Mouse (Mus musculus) hindbrain, embryonic 11.5 days (tissue): ENCODE data around the gene Cd3eap. TPM values are rescaled to one million over a fixed set of nuclear protein-coding genes. Genes with fewer than 3 reads are reported as not detected.
A peak's percentile ranks its signal among the peaks of the same experiment; 100 is the strongest.

Experiments
- ATAC-seq: fragments of 200-750 bp; cut with Nextera tagmentation; 2 replicates; pipeline ENCODE4 v1.8.0; 2017; ENCODE audit warnings: mild to moderate bottlenecking, moderate TSS enrichment, moderate library complexity; ENCODE audit not compliant: low FRiP score
- DNase-seq: peaks from one replicate; pipeline ENCODE4 v3.0.0-alpha.2; 2015; ENCODE audit warnings: low spot score
- H3K27ac ChIP-seq: fragments of 300-500 bp; sonication (generic); 2 replicates; pipeline ENCODE4 v1.5.1; 2014; ENCODE audit warnings: mild to moderate bottlenecking, low read depth, low read length
- H3K27me3 ChIP-seq: fragments of 300-500 bp; sonication (generic); 2 replicates; pipeline ENCODE4 v1.6.1; 2014; ENCODE audit warnings: mild to moderate bottlenecking, low read length, moderate library complexity, mixed read lengths; ENCODE audit not compliant: control insufficient read depth, insufficient read depth
- H3K36me3 ChIP-seq: fragments of 300-500 bp; sonication (generic); 2 replicates; pipeline ENCODE4 v1.6.1; 2014; ENCODE audit warnings: mild to moderate bottlenecking, low read length, moderate library complexity, mixed read lengths; ENCODE audit not compliant: control insufficient read depth, insufficient read depth
- H3K4me1 ChIP-seq: fragments of 300-500 bp; sonication (generic); replicated peaks from 2 replicates; pipeline ENCODE4 v1.6.1; 2014; ENCODE audit warnings: low read length, mixed read lengths; ENCODE audit not compliant: control insufficient read depth, insufficient read depth
- H3K4me2 ChIP-seq: fragments of 300-500 bp; sonication (generic); replicated peaks from 2 replicates; pipeline ENCODE4 v1.6.1; 2014; ENCODE audit warnings: mild to moderate bottlenecking, low read depth, low read length
- H3K4me3 ChIP-seq: fragments of 300-500 bp; sonication (generic); 2 replicates; pipeline ENCODE4 v1.5.1; 2014; ENCODE audit warnings: low read depth, low read length
- H3K9ac ChIP-seq: fragments of 300-500 bp; sonication (generic); 2 replicates; pipeline ENCODE4 v1.6.1; 2014; ENCODE audit warnings: low read depth, low read length
- H3K9me3 ChIP-seq: fragments of 300-500 bp; sonication (generic); 2 replicates; pipeline ENCODE4 v1.6.1; 2016; ENCODE audit warnings: low read length; ENCODE audit not compliant: control insufficient read depth
- WGBS: fragments of 180-500 bp; shearing (Covaris S2); extraction: QIAGEN DNeasy Blood & Tissue Kit; methylation state at CpG from one replicate; pipeline ENCODE4 v1.1.7; 2014; 5-methylcytosine and 5-hydroxymethylcytosine counted together
- polyA plus RNA-seq: library from polyadenylated mRNA; unstranded; fragments of >200 nt; fragmentation: Nextera tagmentation; extraction: Ambion mirVana; gene quantifications from 2 replicates; pipeline ENCODE4 v1.2.1, GENCODE M21; 2014

The Cd3eap gene
- polyA plus RNA-seq, 1 experiment from 2014 or later, result 14.7 TPM

DNA sequence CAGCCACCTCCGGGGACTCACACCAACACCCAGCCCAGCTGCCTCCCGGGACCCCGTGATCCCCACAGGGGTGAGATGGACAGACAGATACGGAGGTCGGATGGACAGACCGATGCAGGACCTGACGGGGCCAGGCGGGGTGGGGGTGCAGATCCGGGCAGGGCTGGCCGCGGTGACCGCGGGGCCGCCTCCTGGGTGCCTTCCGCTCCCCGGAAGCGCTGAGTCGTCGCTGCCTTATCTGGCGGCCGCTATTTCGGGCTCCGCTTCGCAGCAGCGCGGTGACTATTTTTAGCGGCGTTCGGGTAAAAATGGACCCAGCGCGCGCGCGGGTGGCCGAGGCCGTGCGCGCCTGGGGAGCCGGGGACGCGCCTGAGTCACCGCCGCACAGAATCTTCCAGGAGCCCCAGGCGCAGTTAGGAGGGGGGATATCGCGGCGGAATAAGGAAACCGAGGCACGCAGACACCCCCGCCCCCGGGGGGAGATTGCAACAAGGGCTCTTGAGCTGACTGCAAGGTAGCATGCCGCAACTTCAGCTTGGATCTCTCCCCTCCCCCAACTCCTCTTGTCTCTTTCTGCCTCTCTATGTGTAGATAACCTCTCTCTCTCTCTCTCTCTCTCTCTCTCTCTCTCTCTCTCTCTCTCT lies 26.5 kb downstream of the Cd3eap start:
- ATAC-seq (peak; percentile 41; the same call in 1 of the 2 replicates), DNase-seq (peak; percentile 77)
- Histone ChIP-seq H3K9me3 (no peaks in the 10 kb centered on the region), H3K9ac (peak overlapping the region; percentile 84), H3K4me1 (no peaks in the 10 kb centered on the region), H3K4me2 (peak overlapping the region; percentile 93), H3K4me3 (peak overlapping the region; percentile 61), H3K27ac (peak overlapping the region; percentile 31), H3K27me3 (no peaks in the 10 kb centered on the region), H3K36me3 (no peaks in the 10 kb centered on the region)
- WGBS, result 1% methylated on average over 52 of the region's 52 CpGs

DNA sequence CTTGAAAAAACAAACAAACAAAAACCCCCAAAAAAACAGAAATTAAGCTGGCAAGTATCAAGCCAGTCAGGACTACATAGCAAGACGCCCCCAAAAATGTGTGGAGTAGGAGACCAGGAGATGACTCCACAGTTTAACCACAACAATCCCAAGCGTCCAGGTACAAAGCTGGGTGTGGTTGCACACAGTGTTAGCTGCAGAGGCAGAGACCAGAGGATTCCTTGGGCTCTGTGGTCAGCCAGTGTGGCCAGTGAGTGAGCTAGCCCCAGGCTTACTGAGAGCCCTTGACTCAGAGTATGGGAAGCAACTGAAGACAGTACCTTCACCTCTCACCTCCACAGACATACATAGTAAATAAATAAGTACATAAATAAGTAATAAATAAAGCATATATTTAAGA lies 27.4 kb downstream of the Cd3eap start:
- no peak overlapping the region for H3K27ac ChIP-seq
- no peak for ATAC-seq

DNA sequence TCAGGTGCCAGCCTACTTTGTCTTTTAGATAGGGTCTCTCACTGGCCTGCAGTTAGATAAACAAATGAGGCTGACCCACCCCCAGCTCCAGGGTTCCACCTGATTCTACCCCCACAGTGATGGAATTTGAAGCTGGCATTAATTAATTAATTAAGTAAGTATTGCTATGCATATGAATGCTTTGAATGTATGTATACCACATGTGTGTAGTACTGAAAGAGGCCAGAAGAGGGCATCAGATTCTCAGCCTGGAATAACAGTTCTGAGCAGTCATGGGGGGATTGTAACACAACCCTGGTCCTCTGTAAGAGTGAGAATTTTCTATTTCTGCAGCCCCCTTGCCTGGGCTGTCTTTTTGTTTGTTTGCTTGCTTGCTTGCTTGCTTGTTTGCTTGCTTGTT lies 30.9 kb downstream of the Cd3eap start:
- ATAC-seq (no peak), DNase-seq (no peak)
- Histone ChIP-seq H3K4me3 (no peak overlapping the region), H3K9ac (no peak overlapping the region), H3K36me3 (no peaks in the 10 kb centered on the region), H3K27ac (no peak overlapping the region), H3K27me3 (no peaks in the 10 kb centered on the region), H3K9me3 (no peaks in the 10 kb centered on the region), H3K4me1 (0 out of 2 replicates have a peak, but pooled peaks cover 7% of the 10 kb centered on the region), H3K4me2 (no peak overlapping the region)

More for the DNA sequence above, 27.4 kb downstream of the Cd3eap start:
- no peak overlapping the region for H3K4me3 ChIP-seq
- H3K4me2 ChIP-seq, result no peak overlapping the region
- H3K9me3 ChIP-seq, result no peaks in the 10 kb centered on the region
- H3K36me3 ChIP-seq, result no peaks in the 10 kb centered on the region
- H3K4me1 ChIP-seq, result no peaks in the 10 kb centered on the region
- H3K27me3 ChIP-seq, result no peaks in the 10 kb centered on the region
- WGBS, result 63% methylated on average over 2 of the region's 2 CpGs
- no peak overlapping the region for H3K9ac ChIP-seq
- no peak for DNase-seq

DNA sequence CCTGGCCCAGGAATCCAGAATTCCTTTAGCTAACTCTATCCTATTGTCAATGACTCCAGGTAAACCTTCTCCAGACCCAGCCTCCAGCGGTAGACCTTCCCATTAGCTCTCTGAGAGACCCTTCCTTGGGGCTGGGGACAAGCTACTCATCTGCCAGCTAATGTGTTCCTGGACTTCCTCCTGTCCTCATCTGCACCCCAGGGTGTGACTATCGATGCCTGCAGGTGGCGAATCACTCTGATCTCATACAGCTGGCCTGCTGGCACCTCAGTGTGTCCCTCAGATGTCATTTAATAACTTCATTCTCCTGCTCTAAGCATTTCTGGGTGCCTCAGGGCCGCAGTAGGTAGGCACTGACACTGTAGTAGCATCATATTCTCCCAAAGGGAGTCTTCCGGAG lies 31.5 kb downstream of the Cd3eap start:
- Histone ChIP-seq H3K9me3 (no peaks in the 10 kb centered on the region), H3K4me2 (no peak overlapping the region), H3K9ac (no peak overlapping the region), H3K4me3 (no peak overlapping the region), H3K36me3 (no peaks in the 10 kb centered on the region), H3K27ac (no peak overlapping the region), H3K27me3 (no peaks in the 10 kb centered on the region), H3K4me1 (0 out of 2 replicates have a peak, but pooled peaks cover 7% of the 10 kb centered on the region)
- ATAC-seq (no peak; the same call in 1 of the 2 replicates), DNase-seq (no peak)
- 80% methylated on average over 5 of the region's 5 CpGs for WGBS

DNA sequence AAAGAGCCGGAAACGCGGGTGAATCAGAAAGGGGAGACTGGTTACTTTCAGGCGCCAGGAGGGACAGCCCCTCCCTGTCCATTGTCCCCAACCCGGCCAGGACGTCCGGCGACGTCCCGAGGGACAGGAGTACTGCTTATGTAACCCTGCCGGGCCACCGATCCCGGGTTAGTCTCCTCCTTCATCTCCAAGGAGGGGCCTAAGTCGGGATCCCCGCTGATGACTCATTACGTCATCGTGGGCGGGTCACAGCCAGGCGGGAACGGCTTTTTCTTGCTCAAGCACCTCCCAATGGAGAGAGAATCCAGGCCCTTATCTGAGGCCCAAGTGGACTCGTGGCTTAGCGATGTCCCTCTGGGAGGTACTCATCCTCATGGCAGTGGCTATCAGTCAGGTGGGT lies 32.2 kb downstream of the Cd3eap start:
- H3K9ac ChIP-seq, result 0 out of 2 replicates have a peak overlapping the region, but pooled peaks have one; percentile 7
- DNase-seq (peak; percentile 87), ATAC-seq (peak; percentile 67)
- no peaks in the 10 kb centered on the region for H3K36me3 ChIP-seq
- H3K9me3 ChIP-seq, result no peaks in the 10 kb centered on the region
- H3K27ac ChIP-seq, result no peak overlapping the region
- H3K27me3 ChIP-seq, result no peaks in the 10 kb centered on the region
- peak overlapping the region; percentile 49 for H3K4me2 ChIP-seq
- peak overlapping the region; percentile 27 for H3K4me3 ChIP-seq
- under 1% methylated on average over 22 of the region's 22 CpGs for WGBS
- H3K4me1 ChIP-seq, result 0 out of 2 replicates have a peak, but pooled peaks cover 7% of the 10 kb centered on the region

DNA sequence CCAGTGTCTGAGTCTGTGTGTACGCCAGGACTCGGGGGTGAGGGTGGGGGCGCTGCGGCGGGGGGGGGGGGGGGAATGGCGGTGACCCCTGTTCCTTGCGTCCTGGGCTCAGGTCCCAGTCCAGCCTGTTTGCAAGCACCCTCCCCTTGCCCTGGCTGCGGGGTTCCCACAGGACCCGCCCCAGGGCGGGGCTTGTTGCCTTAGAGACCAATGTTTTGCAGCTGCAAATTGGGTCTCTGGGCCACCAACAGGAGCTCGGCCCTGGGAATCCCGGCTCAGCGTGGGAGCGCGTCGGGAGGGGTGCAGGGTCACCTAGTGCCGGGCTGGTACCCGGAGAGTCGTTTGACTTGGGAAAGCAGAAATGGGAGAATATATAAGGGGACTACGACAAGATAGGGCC lies 32.9 kb downstream of the Cd3eap start:
- Histone ChIP-seq H3K4me3 (peak overlapping the region; percentile 27), H3K27me3 (no peaks in the 10 kb centered on the region), H3K27ac (no peak overlapping the region; the same call in 1 of the 2 replicates), H3K36me3 (no peaks in the 10 kb centered on the region), H3K4me1 (0 out of 2 replicates have a peak, but pooled peaks cover 7% of the 10 kb centered on the region), H3K4me2 (peak overlapping the region; percentile 49), H3K9ac (0 out of 2 replicates have a peak overlapping the region, but pooled peaks have one; percentile 3), H3K9me3 (no peaks in the 10 kb centered on the region)
- ATAC-seq (peak; percentile 71), DNase-seq (peak; percentile 93)
- WGBS, result 1% methylated on average over 19 of the region's 20 CpGs

DNA sequence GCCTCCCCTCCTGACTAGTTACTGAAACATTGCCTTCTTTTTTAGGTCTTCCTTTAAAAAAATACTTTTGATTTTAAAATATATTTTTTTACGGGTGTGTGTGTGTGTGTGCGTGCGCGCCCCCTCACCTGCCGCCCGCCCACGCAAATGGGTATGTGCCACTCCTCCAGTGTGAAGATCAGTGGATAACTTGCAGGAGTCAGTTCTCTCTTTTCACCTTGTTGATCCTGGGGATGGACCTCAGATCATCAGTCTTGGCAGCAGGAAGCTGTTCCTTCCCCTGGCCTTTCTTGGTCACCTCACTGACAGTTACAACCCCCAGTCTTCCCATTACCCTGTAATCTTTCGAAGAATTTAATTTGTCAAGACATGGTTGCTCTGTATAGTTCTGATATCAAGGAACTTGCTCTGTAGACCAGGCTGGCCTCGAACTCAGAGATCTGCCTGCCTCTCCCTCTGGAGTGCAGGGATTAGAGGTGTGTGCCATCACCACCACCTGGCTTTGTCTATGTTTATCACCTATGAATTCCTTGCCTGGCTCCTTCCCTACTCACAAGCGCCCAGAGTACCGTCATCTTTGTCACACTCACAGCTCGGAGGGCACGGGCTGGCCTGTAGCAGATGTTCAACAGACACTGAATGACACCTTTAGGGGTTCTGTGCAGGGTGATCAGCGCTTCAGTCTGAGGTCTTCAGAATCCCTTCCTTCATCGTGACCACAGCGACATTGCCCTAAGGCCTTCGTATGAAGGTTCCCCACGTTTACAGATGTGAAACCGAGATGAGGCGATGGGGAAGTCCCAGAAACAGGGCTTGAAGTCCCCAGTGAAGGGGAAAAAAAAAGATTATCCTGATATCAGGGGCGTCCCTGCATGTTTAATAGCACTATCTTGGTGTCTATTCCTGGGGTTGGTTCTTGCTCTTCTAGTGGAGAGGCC lies 33.8 kb downstream of the Cd3eap start:
- WGBS, result 77% methylated on average over 21 of the region's 21 CpGs
- Histone ChIP-seq H3K4me3 (no peak overlapping the region), H3K4me1 (0 out of 2 replicates have a peak, but pooled peaks cover 7% of the 10 kb centered on the region), H3K9me3 (no peaks in the 10 kb centered on the region), H3K27me3 (no peaks in the 10 kb centered on the region), H3K4me2 (no peak overlapping the region), H3K36me3 (no peaks in the 10 kb centered on the region), H3K9ac (no peak overlapping the region), H3K27ac (no peak overlapping the region)
- no peak for DNase-seq
- ATAC-seq, result no peak

DNA sequence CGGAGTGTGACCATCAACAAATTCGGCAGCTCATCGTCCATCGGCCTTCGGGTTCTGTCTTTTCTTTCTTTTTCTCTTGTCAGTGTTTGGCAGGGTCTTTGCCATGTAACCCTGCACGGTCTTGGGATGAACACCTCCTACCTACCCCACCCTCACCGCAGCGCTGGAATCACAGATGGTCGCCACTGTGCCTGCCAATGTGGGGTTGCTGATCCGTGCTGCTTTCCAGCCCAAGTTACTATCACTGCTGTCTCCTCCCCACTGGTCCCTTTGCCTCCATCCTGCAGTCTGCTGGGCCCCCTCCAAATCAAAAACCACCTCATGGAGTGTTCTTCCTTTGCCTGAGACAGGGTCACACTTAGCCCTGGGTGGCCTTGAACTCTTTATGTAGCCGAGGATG lies 35.1 kb downstream of the Cd3eap start:
- H3K27ac ChIP-seq, result no peak overlapping the region
- H3K27me3 ChIP-seq, result 0 out of 2 replicates have a peak, but pooled peaks cover 1% of the 10 kb centered on the region
- ATAC-seq, result no peak
- 0 out of 2 replicates have a peak, but pooled peaks cover 10% of the 10 kb centered on the region for H3K4me1 ChIP-seq
- no peaks in the 10 kb centered on the region for H3K36me3 ChIP-seq
- DNase-seq, result no peak
- no peak overlapping the region for H3K9ac ChIP-seq
- WGBS, result 85% methylated on average over 11 of the region's 11 CpGs
- no peaks in the 10 kb centered on the region for H3K9me3 ChIP-seq
- no peak overlapping the region for H3K4me3 ChIP-seq
- no peak overlapping the region for H3K4me2 ChIP-seq
